12 mouse cellular contexts compared by ENCODE assay signal in genomic region chr12:4501916-4502315, GRCm38 (mm10). TPM values are rescaled to one million over a fixed set of nuclear protein-coding genes. Genes with fewer than 3 reads are reported as not detected.
A peak's percentile ranks its signal among the peaks of the same experiment; 100 is the strongest.
DNase-seq lines count a peak whose midpoint lies in the region; ATAC-seq and TF ChIP-seq lines count a peak whose summit lies in the region.
"Had no signal": no experiment of that assay in that cellular context is flagged by ENCODE, and none has a peak within 500 bp of the region (broad histone marks: within the 10 kb centered on the region; RNA-seq: fewer than 3 reads in every experiment).

No protein-coding gene starts in this region.

- H3K4me3 ChIP-seq in forebrain, embryonic 13.5 days, result no peak overlapping the region
- no peak overlapping the region for H3K4me3 ChIP-seq in forebrain, embryonic 10.5 days
- no peak overlapping the region for H3K4me3 ChIP-seq in liver, embryonic 16.5 days (ENCODE audit: low read depth, low read length)
- no peak overlapping the region for H3K4me3 ChIP-seq in intestine, postnatal 0 days (ENCODE audit: low read depth, low read length)
- H3K4me3 ChIP-seq: limb, embryonic 15.5 days had no signal

- H3K27ac ChIP-seq in forebrain, embryonic 13.5 days, result peak overlapping the region; percentile 40; the same call in 1 of the 2 replicates
- no peak overlapping the region for H3K27ac ChIP-seq in forebrain, embryonic 10.5 days
- H3K27ac ChIP-seq in liver, embryonic 16.5 days (ENCODE audit: low read length), result no peak overlapping the region
- H3K27ac ChIP-seq in intestine, postnatal 0 days (ENCODE audit: low read depth, low read length), result no peak overlapping the region
- H3K27ac ChIP-seq: limb, embryonic 15.5 days had no signal

- TF ChIP-seq CTCF in intestine, postnatal 0 days (IDR thresholded peaks at IDR 0.05; ENCODE audit: low read depth), result no peak

- 0 out of 2 replicates have a peak, but pooled peaks have one; percentile 43 for ATAC-seq in forebrain, embryonic 13.5 days
- peak; percentile 72 for ATAC-seq in liver, embryonic 16.5 days (ENCODE audit: low read depth)
- ATAC-seq in intestine, postnatal 0 days, result no peak
- no peak for ATAC-seq in cerebellum, adult (ENCODE audit: insufficient number of reproducible peaks, low FRiP score, low TSS enrichment)

- DNase-seq in forebrain, embryonic 10.5 days (ENCODE audit: extremely low spot score, low spot score), result no peak
- peak; percentile 90 for DNase-seq in brain, adult 2 months (ENCODE audit: low read depth, low spot score)
- DNase-seq in layer of hippocampus, adult 9-11 months, result peak; percentile 84
- DNase-seq in embryo, embryonic 9.5 days (ENCODE audit: extremely low spot score), result no peak
- DNase-seq: adrenal gland, postnatal 14 days; heart, postnatal 4 days; thymus, postnatal 4 days had no signal

- no peak overlapping the region for H3K9ac ChIP-seq in forebrain, embryonic 13.5 days
- H3K9ac ChIP-seq in liver, embryonic 16.5 days (ENCODE audit: low read depth, low read length), result no peak overlapping the region
- no peak overlapping the region for H3K9ac ChIP-seq in intestine, postnatal 0 days (ENCODE audit: low read depth, low read length)
- H3K9ac ChIP-seq: limb, embryonic 15.5 days had no signal

- H3K9me3 ChIP-seq in forebrain, embryonic 13.5 days (replicated peaks), result no peaks in the 10 kb centered on the region
- no peaks in the 10 kb centered on the region for H3K9me3 ChIP-seq in forebrain, embryonic 10.5 days
- no peaks in the 10 kb centered on the region for H3K9me3 ChIP-seq in liver, embryonic 16.5 days (replicated peaks; ENCODE audit: control insufficient read depth, low read length)
- no peaks in the 10 kb centered on the region for H3K9me3 ChIP-seq in intestine, postnatal 0 days (ENCODE audit: control insufficient read depth)
- H3K9me3 ChIP-seq: limb, embryonic 15.5 days had no signal

- H3K4me1 ChIP-seq in forebrain, embryonic 13.5 days, result peaks cover 3% of the 10 kb centered on the region
- peaks cover 1% of the 10 kb centered on the region; the same call in 1 of the 2 replicates for H3K4me1 ChIP-seq in forebrain, embryonic 10.5 days
- H3K4me1 ChIP-seq in liver, embryonic 16.5 days (ENCODE audit: control insufficient read depth, low read depth, low read length), result no peaks in the 10 kb centered on the region; the same call in 1 of the 2 replicates
- no peaks in the 10 kb centered on the region for H3K4me1 ChIP-seq in intestine, postnatal 0 days (replicated peaks; ENCODE audit: control insufficient read depth, insufficient read depth, low read length)
- H3K4me1 ChIP-seq: limb, embryonic 15.5 days had no signal

- WGBS in forebrain, embryonic 13.5 days, result 31% methylated on average over 3 of the region's 3 CpGs
- WGBS in forebrain, embryonic 10.5 days, result 41% methylated on average over 3 of the region's 3 CpGs
- 8% methylated on average over 3 of the region's 3 CpGs for WGBS in liver, embryonic 16.5 days (ENCODE audit: insufficient replicate concordance)
- WGBS in intestine, postnatal 0 days, result 43% methylated on average over 3 of the region's 3 CpGs

- no peaks in the 10 kb centered on the region for H3K36me3 ChIP-seq in forebrain, embryonic 13.5 days (ENCODE audit: poor library complexity, severe bottlenecking)
- no peaks in the 10 kb centered on the region for H3K36me3 ChIP-seq in forebrain, embryonic 10.5 days (replicated peaks)
- no peaks in the 10 kb centered on the region for H3K36me3 ChIP-seq in liver, embryonic 16.5 days (ENCODE audit: control insufficient read depth, insufficient read depth)
- H3K36me3 ChIP-seq in intestine, postnatal 0 days (ENCODE audit: control insufficient read depth, insufficient read depth), result no peaks in the 10 kb centered on the region
- H3K36me3 ChIP-seq: limb, embryonic 15.5 days had no signal

- no peak overlapping the region for H3K4me2 ChIP-seq in forebrain, embryonic 13.5 days
- no peak overlapping the region for H3K4me2 ChIP-seq in liver, embryonic 16.5 days (ENCODE audit: low read depth, low read length)
- H3K4me2 ChIP-seq in intestine, postnatal 0 days (replicated peaks; ENCODE audit: low read depth), result no peak overlapping the region
- H3K4me2 ChIP-seq: limb, embryonic 15.5 days had no signal

- H3K27me3 ChIP-seq in forebrain, embryonic 13.5 days, result no peaks in the 10 kb centered on the region
- no peaks in the 10 kb centered on the region for H3K27me3 ChIP-seq in forebrain, embryonic 10.5 days (ENCODE audit: poor library complexity, severe bottlenecking)
- no peaks in the 10 kb centered on the region for H3K27me3 ChIP-seq in liver, embryonic 16.5 days (ENCODE audit: control insufficient read depth, insufficient read depth, low read depth, low read length)
- H3K27me3 ChIP-seq in intestine, postnatal 0 days (replicated peaks; ENCODE audit: control insufficient read depth, insufficient read depth, low read length), result no peaks in the 10 kb centered on the region
- H3K27me3 ChIP-seq: limb, embryonic 15.5 days had no signal

RNA-seq across cellular contexts. Expression of gene Ncoa1, which starts 24.9 kb away (rescaled TPM):
- polyA plus RNA-seq in forebrain, embryonic 13.5 days (2015; fragmentation: Nextera tagmentation; extraction: Ambion mirVana), result 12.7 and 13.6 TPM in 2 replicates
- 2.8 and 3.0 TPM in 2 replicates for polyA plus RNA-seq in forebrain, embryonic 10.5 days (2016; fragmentation: Nextera tagmentation; extraction: Ambion mirVana)
- polyA plus RNA-seq in liver, embryonic 16.5 days (2015; fragmentation: Nextera tagmentation; extraction: Ambion mirVana), result 0.76 and 1.7 TPM in 2 replicates
- 6.0 and 6.6 TPM in 2 replicates for polyA plus RNA-seq in intestine, postnatal 0 days (2015; fragmentation: Nextera tagmentation; extraction: Ambion mirVana)

Comparison
In these comparisons a context has a peak if more than half of its experiments do, and no peak if none do; other contexts are left out.
1. ATAC-seq: peak in forebrain, embryonic 13.5 days (single experiment) and liver, embryonic 16.5 days (single experiment); none in intestine, postnatal 0 days (single experiment) and cerebellum, adult (single experiment).
2. DNase-seq: peak in brain, adult 2 months (single experiment) and layer of hippocampus, adult 9-11 months (single experiment); none in forebrain, embryonic 10.5 days (single experiment) and embryo, embryonic 9.5 days (single experiment).